Mouse (Mus musculus) yolk sac, embryonic 10.5 days (tissue): Measurements from ENCODE around the gene Itgb2l.
"Not testable (repeated sequence)": the region's sequence is repeated elsewhere in the genome, so short reads cannot be mapped to it uniquely, and the experiment has no call there.

Experiments
- DNase-seq: peaks from one replicate; pipeline ENCODE4 v3.0.0-alpha.2; 2017; ENCODE audit warnings: low spot score

Itgb2l gene

GRCm38 (mm10) chr16:96443468-96443867 is at the start of gene Itgb2l:
Gene Itgb2l (minus strand): TSS chr16:96443619.
- DNase-seq = no peak

- DNase-seq = no peak
These were observed 48.1 kb upstream of the Itgb2l start for GRCm38 (mm10) chr16:96491530-96491929.

DNA sequence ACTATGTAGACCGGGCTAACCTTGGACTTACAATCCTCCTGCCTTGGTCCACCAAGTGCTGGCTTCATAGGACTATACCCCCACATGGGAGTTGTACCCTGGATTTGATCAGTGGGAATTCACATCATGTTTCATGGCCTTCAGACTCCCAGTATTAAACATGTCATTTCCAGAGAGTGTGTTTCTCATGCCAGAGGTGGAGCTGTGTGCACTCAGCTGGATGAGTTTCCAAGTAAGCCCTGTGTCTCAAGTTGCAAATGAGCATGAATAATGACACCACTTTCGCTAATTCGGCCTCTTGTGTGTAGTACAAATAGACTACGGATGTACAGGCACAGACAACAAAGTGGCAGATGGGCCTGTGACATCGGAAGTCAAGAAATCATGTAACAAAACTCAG is 44.6 kb upstream of the Itgb2l start:
- DNase-seq = no peak

GRCm38 (mm10) chr16:96487007-96487684 is 43.7 kb upstream of the Itgb2l start:
- DNase-seq = no peak

DNA sequence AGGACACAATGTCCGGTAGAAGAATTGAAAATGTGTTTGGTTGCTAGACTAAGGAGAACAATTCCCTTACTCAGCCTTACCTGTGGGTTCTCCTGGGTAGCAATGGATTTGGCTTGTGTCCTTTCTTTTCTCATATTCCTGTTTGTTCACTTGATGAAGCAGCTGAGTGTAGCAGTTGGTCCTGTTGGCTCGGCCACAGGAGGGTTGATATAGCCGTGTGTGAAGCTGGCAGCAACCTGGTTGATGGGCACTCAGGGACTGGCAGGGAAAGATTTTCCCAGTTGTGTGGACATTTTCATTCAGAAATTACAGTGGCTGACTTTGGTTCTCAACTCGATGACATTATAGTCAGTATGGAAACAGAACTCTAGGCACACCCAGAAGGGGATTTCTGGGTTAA is 38.4 kb upstream of the Itgb2l start:
- DNase-seq = no peak

DNA sequence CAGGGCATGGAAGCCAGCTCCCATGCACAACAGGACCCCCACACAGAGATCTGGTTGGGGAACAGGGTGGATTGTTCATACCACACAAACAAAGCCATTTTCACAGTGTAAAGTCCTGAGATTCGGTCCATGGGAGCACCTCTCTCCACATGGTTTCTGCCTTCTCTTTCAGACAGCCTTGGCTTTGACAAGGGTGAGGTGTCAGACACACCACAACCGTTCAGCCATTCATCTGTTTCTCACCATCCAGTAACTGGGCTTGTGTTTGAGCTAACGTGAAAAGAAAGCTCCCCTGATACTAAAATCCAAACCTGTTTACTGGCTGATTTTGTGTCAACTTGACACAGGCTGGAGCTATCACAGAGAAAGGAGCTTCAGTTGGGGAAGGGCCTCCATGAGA is 30.8 kb upstream of the Itgb2l start:
- no peak for DNase-seq

GRCm38 (mm10) chr16:96472816-96473215 is 29.4 kb upstream of the Itgb2l start:
- DNase-seq = peak; percentile 16

- DNase-seq = peak; percentile 9
These were observed 28.9 kb upstream of the Itgb2l start for GRCm38 (mm10) chr16:96472361-96472760.

GRCm38 (mm10) chr16:96469640-96470039 is 26.2 kb upstream of the Itgb2l start:
- no peak for DNase-seq

DNA sequence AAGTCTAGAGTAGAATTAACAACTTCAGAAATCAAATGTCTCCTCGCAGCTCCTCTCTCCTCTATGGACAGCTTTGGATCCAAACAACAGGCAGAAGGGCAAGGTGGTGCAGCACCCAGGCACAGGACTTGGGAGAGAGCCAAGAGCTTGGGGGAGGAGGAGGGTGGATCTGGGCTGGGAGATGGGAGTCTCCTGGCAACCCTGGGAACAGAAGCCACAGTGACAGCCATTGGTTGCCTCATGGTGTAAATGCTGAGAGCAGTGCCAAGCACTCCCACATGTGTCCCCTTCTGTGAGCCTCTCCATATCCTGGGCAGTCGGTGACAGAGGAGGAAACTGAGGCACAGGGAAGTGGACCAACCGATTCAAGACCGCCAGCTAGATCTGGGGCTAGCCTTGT is 25.3 kb upstream of the Itgb2l start:
- DNase-seq = no peak

GRCm38 (mm10) chr16:96468011-96468410 is 24.6 kb upstream of the Itgb2l start:
- DNase-seq = no peak

GRCm38 (mm10) chr16:96467445-96467844 is 24.0 kb upstream of the Itgb2l start, which contains the start of gene Pcp4:
Gene Pcp4 (plus strand): TSS chr16:96467606.
- peak; percentile 45 for DNase-seq

DNA sequence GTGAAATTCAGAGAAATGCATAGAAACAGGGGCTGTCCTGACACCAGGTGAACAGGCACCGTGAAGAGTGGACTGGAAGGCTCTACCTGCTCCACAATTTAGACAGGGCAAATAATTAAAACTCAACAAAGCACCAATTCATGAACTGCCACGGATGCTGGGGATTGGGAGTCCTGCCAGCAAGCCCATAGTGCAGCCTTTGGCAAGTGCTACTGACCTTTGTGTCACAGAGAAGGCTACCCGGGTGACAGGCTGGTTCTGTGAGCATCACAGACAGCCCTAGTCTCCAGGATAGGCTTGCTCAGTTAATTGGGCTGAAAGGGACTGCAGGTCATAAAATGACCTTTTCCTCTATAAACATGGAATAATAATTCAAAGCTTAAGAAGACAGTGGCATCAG is 17.4 kb upstream of the Itgb2l start:
- DNase-seq = no peak

- no peak for DNase-seq
These were observed 15.9 kb upstream of the Itgb2l start for GRCm38 (mm10) chr16:96459356-96459755.

DNA sequence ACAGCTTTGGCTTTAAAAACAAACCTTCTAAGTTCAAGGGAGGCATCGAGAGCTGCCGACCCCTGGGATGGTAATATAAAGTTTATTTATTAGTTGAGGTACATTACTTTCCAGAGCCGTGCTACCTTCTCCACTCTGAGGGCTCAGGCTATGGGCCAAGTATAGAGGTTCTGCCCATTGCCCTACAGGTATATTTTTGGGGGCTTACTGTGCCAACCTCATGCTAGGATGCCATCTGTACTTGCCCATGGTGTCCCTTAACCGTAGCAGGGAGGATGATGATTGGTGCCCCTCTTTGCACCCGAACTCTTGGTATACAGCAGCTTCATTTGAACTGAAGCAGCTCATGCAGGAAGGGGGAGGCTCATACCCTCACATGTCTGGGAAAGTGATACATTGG is 14.2 kb upstream of the Itgb2l start:
- DNase-seq = no peak

DNA sequence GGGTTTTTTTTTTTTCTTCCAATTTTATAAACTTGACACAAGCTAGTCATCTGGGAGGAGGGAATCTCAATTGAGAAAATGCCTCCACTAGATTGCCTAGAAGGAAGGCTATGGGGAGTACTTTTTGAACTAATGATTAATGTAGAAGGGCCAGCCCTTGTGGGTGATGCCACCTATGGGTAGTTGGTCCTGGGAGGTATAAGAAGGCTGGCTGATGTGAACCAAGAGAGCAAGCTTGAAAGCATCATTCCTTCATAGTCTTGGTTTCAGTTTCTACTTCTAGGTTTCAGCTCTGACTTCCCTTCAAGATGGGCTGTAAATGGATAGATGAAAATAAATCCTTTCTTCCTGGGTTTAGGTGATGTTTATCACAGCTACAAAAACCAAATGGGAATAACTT is 10.7 kb upstream of the Itgb2l start:
- no peak for DNase-seq

DNA sequence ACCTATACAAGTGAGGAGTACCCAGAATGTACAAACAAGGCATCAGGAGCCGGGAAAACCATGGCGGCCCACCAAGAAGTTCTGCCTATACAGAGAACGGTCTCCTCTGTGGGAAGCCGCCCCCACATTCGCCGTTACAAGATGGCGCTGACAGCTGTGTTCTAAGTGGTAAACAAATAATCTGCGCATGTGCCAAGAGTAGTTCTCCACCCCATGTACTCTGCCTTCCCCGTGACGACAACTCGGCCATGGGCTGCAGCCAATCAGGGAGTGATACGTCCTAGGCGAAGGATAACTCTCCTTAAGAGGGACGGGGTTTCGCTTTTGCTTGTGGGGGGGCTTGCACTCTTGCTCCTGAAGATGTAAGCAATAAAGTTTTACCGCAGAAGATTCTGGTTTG is 7.5 kb upstream of the Itgb2l start:
- DNase-seq = not testable (repeated sequence)

DNA sequence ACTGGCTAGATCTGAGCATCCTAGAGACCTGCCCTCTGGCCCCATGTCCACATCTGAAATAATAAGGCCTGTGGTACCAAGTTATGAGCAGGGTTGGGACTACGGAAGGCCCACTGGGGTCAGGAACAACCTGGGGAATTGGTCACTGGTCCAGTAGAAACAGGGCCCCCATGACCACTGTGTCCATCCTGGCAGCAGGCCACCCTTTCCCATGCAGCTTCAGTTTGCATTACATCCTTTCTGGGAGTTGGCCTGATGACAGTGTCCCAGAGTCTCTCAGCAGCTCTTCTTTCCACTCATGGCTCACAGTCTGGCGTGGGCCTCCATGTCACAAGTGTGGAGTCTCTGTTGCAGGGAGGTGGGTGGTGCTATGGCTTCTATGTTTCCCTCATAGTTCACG is 1.6 kb downstream of the Itgb2l start:
- no peak for DNase-seq

GRCm38 (mm10) chr16:96440871-96441270 is 2.5 kb downstream of the Itgb2l start:
- no peak for DNase-seq

GRCm38 (mm10) chr16:96439682-96440081 is 3.7 kb downstream of the Itgb2l start:
- DNase-seq = no peak

DNA sequence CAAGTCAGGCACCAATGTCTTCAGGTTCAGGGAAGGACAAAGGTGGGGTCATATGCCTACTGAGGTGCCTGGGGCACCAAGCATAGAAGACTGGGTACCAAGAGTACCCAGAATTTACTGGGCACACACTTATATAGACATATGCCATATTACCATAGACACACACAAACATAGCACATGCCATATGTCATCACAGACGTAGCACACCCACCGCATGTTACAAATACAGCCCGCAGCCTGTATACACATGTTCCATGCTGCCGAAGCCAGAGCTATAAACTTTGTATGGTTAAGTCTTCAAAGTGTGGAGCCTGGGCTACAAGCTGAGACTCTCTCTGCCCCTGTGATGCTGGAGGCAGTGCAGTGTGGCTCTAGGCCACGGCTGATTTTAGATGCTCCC is 4.5 kb downstream of the Itgb2l start:
- no peak for DNase-seq

GRCm38 (mm10) chr16:96434024-96434785 is 9.2 kb downstream of the Itgb2l start:
- no peak for DNase-seq

- DNase-seq = no peak
These were observed 10.2 kb downstream of the Itgb2l start for GRCm38 (mm10) chr16:96433266-96433665.

- DNase-seq = no peak
These were observed 14.4 kb downstream of the Itgb2l start for GRCm38 (mm10) chr16:96429046-96429445.
